Mouse (Mus musculus) embryonic facial prominence, embryonic 10.5 days (tissue): Measurements from ENCODE around the gene Nf1. TPM values are rescaled to one million over a fixed set of nuclear protein-coding genes. Genes with fewer than 3 reads are reported as not detected.

ENCODE experiments used
- DNase-seq: peaks from one replicate; pipeline ENCODE4 v3.0.0-alpha.2; 2017; ENCODE audit warnings: low spot score
- H3K27ac ChIP-seq: fragments of 300-500 bp; sonication (generic); replicated peaks from 2 replicates; pipeline ENCODE4 v1.5.1; 2016; ENCODE audit warnings: mild to moderate bottlenecking
- H3K27me3 ChIP-seq: fragments of 300-500 bp; sonication (generic); replicated peaks from 2 replicates; pipeline ENCODE4 v1.6.1; 2016; ENCODE audit warnings: low read depth, mild to moderate bottlenecking; ENCODE audit not compliant: poor library complexity, severe bottlenecking
- H3K36me3 ChIP-seq: fragments of 300-500 bp; sonication (generic); replicated peaks from 2 replicates; pipeline ENCODE4 v1.6.1; 2016; ENCODE audit warnings: mild to moderate bottlenecking, moderate library complexity
- H3K4me1 ChIP-seq: fragments of 300-500 bp; sonication (generic); 2 replicates; pipeline ENCODE4 v1.6.1; 2016
- H3K4me3 ChIP-seq: fragments of 300-500 bp; sonication (generic); 2 replicates; pipeline ENCODE4 v1.5.1; 2016; ENCODE audit warnings: mild to moderate bottlenecking, moderate library complexity
- H3K9me3 ChIP-seq: fragments of 300-500 bp; sonication (generic); 2 replicates; pipeline ENCODE4 v1.6.1; 2016; ENCODE audit warnings: mild to moderate bottlenecking
- WGBS: fragments of 180-500 bp; shearing (Covaris S2); methylation state at CpG from one replicate; pipeline ENCODE4 v1.1.7; 2016; 5-methylcytosine and 5-hydroxymethylcytosine counted together
- polyA plus RNA-seq: library from polyadenylated mRNA; unstranded; fragments of >200 nt; fragmentation: Nextera tagmentation; extraction: Ambion mirVana; gene quantifications from 2 replicates; pipeline ENCODE4 v1.2.1, GENCODE M21; 2016

The Nf1 gene
- polyA plus RNA-seq, 1 experiment from 2014 or later: 7.7 TPM

- DNase-seq: no peak
- WGBS: 42% methylated on average over 4 of the region's 4 CpGs
- no peaks in the 10 kb centered on the region for H3K9me3 ChIP-seq
- H3K36me3 ChIP-seq: peaks cover 25% of the 10 kb centered on the region
- H3K4me3 ChIP-seq: no peak overlapping the region
- H3K27ac ChIP-seq: no peak overlapping the region
- H3K4me1 ChIP-seq: peaks cover 15% of the 10 kb centered on the region
- no peaks in the 10 kb centered on the region for H3K27me3 ChIP-seq
Observed at GRCm38 (mm10) chr11:79580660-79581059, 241.2 kb downstream of the Nf1 start.

GRCm38 (mm10) chr11:79581257-79581656 is 241.8 kb downstream of the Nf1 start:
- Histone ChIP-seq H3K27me3 (no peaks in the 10 kb centered on the region), H3K27ac (no peak overlapping the region), H3K9me3 (no peaks in the 10 kb centered on the region), H3K4me3 (no peak overlapping the region), H3K36me3 (peaks cover 24% of the 10 kb centered on the region), H3K4me1 (peaks cover 15% of the 10 kb centered on the region)
- 88% methylated on average over 6 of the region's 6 CpGs for WGBS
- no peak for DNase-seq

- peaks cover 4% of the 10 kb centered on the region for H3K36me3 ChIP-seq
- WGBS: 8% methylated on average over 5 of the region's 5 CpGs
- H3K4me3 ChIP-seq: no peak overlapping the region
- H3K27me3 ChIP-seq: peaks cover 13% of the 10 kb centered on the region
- DNase-seq: peak; percentile 77
- peak overlapping the region; percentile 51 for H3K27ac ChIP-seq
- H3K4me1 ChIP-seq: peaks cover 17% of the 10 kb centered on the region
- no peaks in the 10 kb centered on the region for H3K9me3 ChIP-seq
Observed at GRCm38 (mm10) chr11:79584191-79584590, 244.7 kb downstream of the Nf1 start.

- peak; percentile 43 for DNase-seq
- H3K4me3 ChIP-seq: no peak overlapping the region
- peaks cover 38% of the 10 kb centered on the region for H3K4me1 ChIP-seq
- no peaks in the 10 kb centered on the region for H3K9me3 ChIP-seq
- H3K27ac ChIP-seq: no peak overlapping the region
- H3K36me3 ChIP-seq: no peaks in the 10 kb centered on the region
- 48% methylated on average over 14 of the region's 14 CpGs for WGBS
- peaks cover 59% of the 10 kb centered on the region for H3K27me3 ChIP-seq
Observed at GRCm38 (mm10) chr11:79589317-79590075, 250.0 kb downstream of the Nf1 start.

- H3K4me1 ChIP-seq: peaks cover 43% of the 10 kb centered on the region
- no peaks in the 10 kb centered on the region for H3K36me3 ChIP-seq
- peaks cover 63% of the 10 kb centered on the region for H3K27me3 ChIP-seq
- DNase-seq: peak; percentile 65
- H3K9me3 ChIP-seq: no peaks in the 10 kb centered on the region
- peak within 1 kb of the TSS; percentile 85 for H3K27ac ChIP-seq
- H3K4me3 ChIP-seq: peak within 1 kb of the TSS; percentile 73
- 3% methylated on average over 98 of the region's 98 CpGs for WGBS
Observed at GRCm38 (mm10) chr11:79590664-79591590, 251.4 kb downstream of the Nf1 start, which contains the start of gene Rab11fip4. Gene Rab11fip4 (plus strand): TSS chr11:79591212.

GRCm38 (mm10) chr11:79591591-79591975 is 252.1 kb downstream of the Nf1 start:
- WGBS: 32% methylated on average over 5 of the region's 5 CpGs
- Histone ChIP-seq H3K9me3 (no peaks in the 10 kb centered on the region), H3K36me3 (no peaks in the 10 kb centered on the region), H3K4me1 (peaks cover 45% of the 10 kb centered on the region), H3K27me3 (peaks cover 63% of the 10 kb centered on the region), H3K4me3 (peak overlapping the region; percentile 73), H3K27ac (peak overlapping the region; percentile 85)
- DNase-seq: no peak

- H3K4me1 ChIP-seq: peaks cover 45% of the 10 kb centered on the region
Observed at GRCm38 (mm10) chr11:79593495-79593894, 254.0 kb downstream of the Nf1 start.

GRCm38 (mm10) chr11:79610454-79610853 is 271.0 kb downstream of the Nf1 start:
- H3K27ac ChIP-seq: peak overlapping the region; percentile 58
- H3K36me3 ChIP-seq: no peaks in the 10 kb centered on the region
- no peak for DNase-seq
- peaks cover 26% of the 10 kb centered on the region for H3K27me3 ChIP-seq
- H3K4me3 ChIP-seq: no peak overlapping the region
- WGBS: 50% methylated on average over 2 of the region's 2 CpGs
- H3K4me1 ChIP-seq: peaks cover 75% of the 10 kb centered on the region
- no peaks in the 10 kb centered on the region for H3K9me3 ChIP-seq

More at GRCm38 (mm10) chr11:79593495-79593894, 254.0 kb downstream of the Nf1 start:
- no peak overlapping the region for H3K27ac ChIP-seq
- no peaks in the 10 kb centered on the region for H3K9me3 ChIP-seq
- peak; percentile 77 for DNase-seq
- peaks cover 56% of the 10 kb centered on the region for H3K27me3 ChIP-seq
- no peak overlapping the region for H3K4me3 ChIP-seq
- 37% methylated on average over 11 of the region's 11 CpGs for WGBS
- H3K36me3 ChIP-seq: 0 out of 2 replicates have a peak, but pooled peaks cover 6% of the 10 kb centered on the region

GRCm38 (mm10) chr11:79611011-79611666 is 271.6 kb downstream of the Nf1 start:
- WGBS: 16% methylated on average over 13 of the region's 13 CpGs
- peaks cover 79% of the 10 kb centered on the region for H3K4me1 ChIP-seq

GRCm38 (mm10) chr11:79612046-79612600 is 272.6 kb downstream of the Nf1 start:
- peaks cover 78% of the 10 kb centered on the region for H3K4me1 ChIP-seq
- DNase-seq: no peak
- 3% methylated on average over 1 of the region's 1 CpGs for WGBS
- H3K36me3 ChIP-seq: no peaks in the 10 kb centered on the region
- H3K27ac ChIP-seq: peak overlapping the region; percentile 57
- peaks cover 35% of the 10 kb centered on the region for H3K27me3 ChIP-seq
- H3K4me3 ChIP-seq: no peak overlapping the region
- no peaks in the 10 kb centered on the region for H3K9me3 ChIP-seq

More at GRCm38 (mm10) chr11:79611011-79611666, 271.6 kb downstream of the Nf1 start:
- no peak for DNase-seq
- H3K4me3 ChIP-seq: no peak overlapping the region
- H3K9me3 ChIP-seq: no peaks in the 10 kb centered on the region
- H3K36me3 ChIP-seq: no peaks in the 10 kb centered on the region
- peak overlapping the region; percentile 58 for H3K27ac ChIP-seq
- H3K27me3 ChIP-seq: peaks cover 33% of the 10 kb centered on the region

- WGBS: 3% methylated on average over 3 of the region's 3 CpGs
- peak overlapping the region; percentile 57 for H3K27ac ChIP-seq
- H3K4me1 ChIP-seq: peaks cover 73% of the 10 kb centered on the region
Observed at GRCm38 (mm10) chr11:79613084-79613483, 273.6 kb downstream of the Nf1 start.

GRCm38 (mm10) chr11:79613711-79614110 is 274.2 kb downstream of the Nf1 start:
- peaks cover 35% of the 10 kb centered on the region for H3K27me3 ChIP-seq
- H3K36me3 ChIP-seq: no peaks in the 10 kb centered on the region
- no peaks in the 10 kb centered on the region for H3K9me3 ChIP-seq
- 47% methylated on average over 4 of the region's 4 CpGs for WGBS
- no peak overlapping the region for H3K4me3 ChIP-seq
- DNase-seq: no peak
- peaks cover 67% of the 10 kb centered on the region for H3K4me1 ChIP-seq
- H3K27ac ChIP-seq: peak overlapping the region; percentile 57

More at GRCm38 (mm10) chr11:79613084-79613483, 273.6 kb downstream of the Nf1 start:
- H3K27me3 ChIP-seq: peaks cover 35% of the 10 kb centered on the region
- H3K9me3 ChIP-seq: no peaks in the 10 kb centered on the region
- H3K4me3 ChIP-seq: no peak overlapping the region
- H3K36me3 ChIP-seq: no peaks in the 10 kb centered on the region
- peak; percentile 42 for DNase-seq
